Mouse (Mus musculus) thymus, adult 2 months (tissue): ENCODE measurements around the gene Gpr157.

Source experiments
- CTCF ChIP-seq: fragments of 200-500 bp; IDR thresholded peaks from 2 replicates; pipeline ENCODE4 v1.5.1; 2012; ENCODE audit warnings: mild to moderate bottlenecking, control low read depth, low read length, moderate library complexity, borderline replicate concordance; ENCODE audit not compliant: control insufficient read depth, poor library complexity, insufficient read depth; ENCODE audit errors: extremely low read depth
- POLR2A ChIP-seq: fragments of 200-500 bp; IDR thresholded peaks from 2 replicates; pipeline ENCODE4 v1.6.1; 2012; ENCODE audit warnings: mild to moderate bottlenecking, low read length, control low read depth, moderate library complexity; ENCODE audit not compliant: control insufficient read depth, poor library complexity, insufficient read depth; ENCODE audit errors: extremely low read depth

DNA sequence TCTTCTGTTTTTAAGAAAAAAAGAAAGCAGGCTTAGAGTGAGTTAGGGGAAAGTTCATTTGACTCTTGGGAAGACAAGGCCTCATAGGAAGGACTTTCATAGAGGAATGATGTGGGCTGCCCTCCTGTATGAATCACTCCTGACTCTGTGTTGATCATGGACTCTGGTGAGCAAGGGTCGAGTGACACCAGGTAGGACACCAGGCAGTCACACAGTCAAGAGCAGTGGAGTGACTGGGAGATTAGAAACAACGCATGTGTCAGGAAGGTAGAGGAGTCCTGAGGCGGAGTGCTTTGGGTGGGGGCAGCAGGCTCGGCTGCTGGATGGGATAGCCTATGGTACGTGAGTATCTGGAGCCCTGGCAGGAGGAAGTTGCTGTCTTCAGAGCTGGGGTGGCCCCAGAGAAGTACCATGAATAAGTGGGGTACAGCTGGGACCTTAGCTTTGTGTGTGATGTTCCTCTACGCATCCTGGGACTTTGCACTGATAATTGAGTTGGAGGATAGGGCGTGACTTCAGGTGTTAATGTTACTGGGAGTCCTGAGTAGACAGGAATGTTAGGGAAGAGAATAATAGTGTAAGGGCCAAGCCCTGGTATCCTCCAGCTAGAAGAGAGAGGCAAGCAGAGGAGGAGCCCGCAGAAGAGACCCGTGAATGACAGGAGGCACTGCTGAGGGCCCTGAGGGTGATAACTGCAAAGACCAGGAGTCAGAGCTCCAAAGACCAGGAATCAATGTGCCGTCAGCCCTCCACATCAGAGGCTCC, 45.6 kb upstream of the Gpr157 start:
- TF ChIP-seq CTCF = no peak
- TF ChIP-seq POLR2A = no peak
